Mouse (Mus musculus) liver, embryonic 13.5 days (tissue): ENCODE measurements around the gene Duoxa2. TPM values are rescaled to one million over a fixed set of nuclear protein-coding genes. Genes with fewer than 3 reads are reported as not detected.

Experiments used
- polyA plus RNA-seq: library from polyadenylated mRNA; unstranded; fragments of >200 nt; fragmentation: Nextera tagmentation; extraction: Ambion mirVana; gene quantifications from 2 replicates; pipeline ENCODE4 v1.2.1, GENCODE M21; 2015

The Duoxa2 gene
- polyA plus RNA-seq, 1 experiment from 2014 or later: not detected

Other genes starting within 250 kb of the Duoxa2 start
- 3.5 and 3.6 TPM in 2 replicates for gene Spg11, start 180.5 kb upstream of the Duoxa2 start, polyA plus RNA-seq
- gene B2m, start 151.2 kb upstream of the Duoxa2 start, polyA plus RNA-seq: 322 and 384 TPM in 2 replicates
- not detected in 2 replicates for gene Trim69, start 138.2 kb upstream of the Duoxa2 start, polyA plus RNA-seq
- gene Patl2, start 112.7 kb upstream of the Duoxa2 start, polyA plus RNA-seq: 0.06 TPM in 2 replicates
- gene Terb2, start 112.6 kb upstream of the Duoxa2 start, polyA plus RNA-seq: not detected in 2 replicates
- 146 and 178 TPM in 2 replicates for gene Sord, start 64.2 kb upstream of the Duoxa2 start, polyA plus RNA-seq
- gene Duox2, start 451 bp upstream of the Duoxa2 start, polyA plus RNA-seq: not detected in 2 replicates
- not detected in 2 replicates for gene Duoxa1, start 14.8 kb downstream of the Duoxa2 start, polyA plus RNA-seq
- gene Duox1, start 16.8 kb downstream of the Duoxa2 start, polyA plus RNA-seq: 0.02 TPM in 1 of 2 replicates, not detected in the other
- 0.83 and 1.1 TPM in 2 replicates for gene Shf, start 70.3 kb downstream of the Duoxa2 start, polyA plus RNA-seq
- gene Slc28a2, start 127.6 kb downstream of the Duoxa2 start, polyA plus RNA-seq: 0.35 and 0.48 TPM in 2 replicates
- gene Gm14085, start 186.0 kb downstream of the Duoxa2 start, polyA plus RNA-seq: not detected in 2 replicates